Mouse (Mus musculus) embryonic facial prominence, embryonic 13.5 days (tissue): Measurements from ENCODE around the gene Tifab. TPM values are rescaled to one million over a fixed set of nuclear protein-coding genes. Genes with fewer than 3 reads are reported as not detected.
A peak's percentile ranks its signal among the peaks of the same experiment; 100 is the strongest.

Source experiments
- ATAC-seq: fragments of 200-750 bp; cut with Nextera tagmentation; 2 replicates; pipeline ENCODE4 v1.8.0; 2017; ENCODE audit warnings: low read depth; ENCODE audit not compliant: insufficient number of reproducible peaks, insufficient read depth, low FRiP score, low TSS enrichment
- H3K27ac ChIP-seq: fragments of 300-500 bp; sonication (generic); 2 replicates; pipeline ENCODE4 v1.5.1; 2015; ENCODE audit warnings: moderate library complexity, mild to moderate bottlenecking, inconsistent platforms
- H3K27me3 ChIP-seq: fragments of 300-500 bp; sonication (generic); 2 replicates; pipeline ENCODE4 v1.6.1; 2015; ENCODE audit warnings: mild to moderate bottlenecking, inconsistent platforms
- H3K36me3 ChIP-seq: fragments of 300-500 bp; sonication (generic); 2 replicates; pipeline ENCODE4 v1.6.1; 2015; ENCODE audit warnings: mild to moderate bottlenecking, inconsistent platforms
- H3K4me1 ChIP-seq: fragments of 300-500 bp; sonication (generic); 2 replicates; pipeline ENCODE4 v1.6.1; 2015; ENCODE audit warnings: inconsistent platforms
- H3K4me2 ChIP-seq: fragments of 300-500 bp; sonication (generic); 2 replicates; pipeline ENCODE4 v1.6.1; 2015; ENCODE audit warnings: moderate library complexity, mild to moderate bottlenecking, inconsistent platforms
- H3K4me3 ChIP-seq: fragments of 300-500 bp; sonication (generic); 2 replicates; pipeline ENCODE4 v1.5.1; 2015; ENCODE audit warnings: mild to moderate bottlenecking, inconsistent platforms
- H3K9ac ChIP-seq: fragments of 300-500 bp; sonication (generic); 2 replicates; pipeline ENCODE4 v1.6.1; 2015; ENCODE audit warnings: mild to moderate bottlenecking, inconsistent platforms
- H3K9me3 ChIP-seq: fragments of 300-500 bp; sonication (generic); 2 replicates; pipeline ENCODE4 v1.6.1; 2016; ENCODE audit warnings: inconsistent platforms
- WGBS: fragments of 180-500 bp; shearing (Covaris S2); methylation state at CpG from one replicate; pipeline ENCODE4 v1.1.7; 2015; ENCODE audit warnings: mixed read lengths; 5-methylcytosine and 5-hydroxymethylcytosine counted together
- polyA plus RNA-seq: library from polyadenylated mRNA; unstranded; fragments of >200 nt; fragmentation: Nextera tagmentation; extraction: Ambion mirVana; gene quantifications from 2 replicates; pipeline ENCODE4 v1.2.1, GENCODE M21; 2015

The Tifab gene
- polyA plus RNA-seq, 1 experiment from 2014 or later, result 1.1 TPM

GRCm38 (mm10) chr13:56172901-56173545, 5.7 kb downstream of the Tifab start:
- Histone ChIP-seq H3K27ac (peak overlapping the region; percentile 34; the same call in 1 of the 2 replicates), H3K4me1 (peaks cover 59% of the 10 kb centered on the region), H3K9me3 (no peaks in the 10 kb centered on the region), H3K9ac (no peak overlapping the region), H3K4me2 (no peak overlapping the region), H3K36me3 (no peaks in the 10 kb centered on the region), H3K4me3 (no peak overlapping the region), H3K27me3 (peaks cover 3% of the 10 kb centered on the region; the same call in 1 of the 2 replicates)
- ATAC-seq, result no peak
- 50% methylated on average over 7 of the region's 7 CpGs for WGBS

- Histone ChIP-seq H3K36me3 (no peaks in the 10 kb centered on the region), H3K4me3 (no peak overlapping the region), H3K4me1 (peaks cover 63% of the 10 kb centered on the region), H3K4me2 (no peak overlapping the region), H3K9ac (no peak overlapping the region), H3K27me3 (peaks cover 3% of the 10 kb centered on the region; the same call in 1 of the 2 replicates), H3K27ac (no peak overlapping the region), H3K9me3 (no peaks in the 10 kb centered on the region)
- 86% methylated on average over 7 of the region's 7 CpGs for WGBS
- no peak for ATAC-seq
Measured at GRCm38 (mm10) chr13:56172106-56172505, 6.6 kb downstream of the Tifab start.

GRCm38 (mm10) chr13:56168403-56168781, 10.3 kb downstream of the Tifab start:
- Histone ChIP-seq H3K27me3 (peaks cover 3% of the 10 kb centered on the region; the same call in 1 of the 2 replicates), H3K9me3 (no peaks in the 10 kb centered on the region), H3K36me3 (no peaks in the 10 kb centered on the region), H3K4me2 (no peak overlapping the region), H3K9ac (0 out of 2 replicates have a peak overlapping the region, but pooled peaks have one; percentile 21), H3K4me3 (no peak overlapping the region), H3K4me1 (peaks cover 67% of the 10 kb centered on the region), H3K27ac (peak overlapping the region; percentile 90)
- ATAC-seq, result no peak
- 34% methylated on average over 3 of the region's 3 CpGs for WGBS

GRCm38 (mm10) chr13:56167446-56168402, 11.0 kb downstream of the Tifab start:
- Histone ChIP-seq H3K27me3 (peaks cover 3% of the 10 kb centered on the region; the same call in 1 of the 2 replicates), H3K4me2 (peak overlapping the region; percentile 28; the same call in 1 of the 2 replicates), H3K36me3 (no peaks in the 10 kb centered on the region), H3K27ac (peak overlapping the region; percentile 90), H3K4me3 (no peak overlapping the region), H3K4me1 (peaks cover 66% of the 10 kb centered on the region), H3K9ac (no peak overlapping the region), H3K9me3 (no peaks in the 10 kb centered on the region)
- 21% methylated on average over 12 of the region's 14 CpGs for WGBS
- no peak for ATAC-seq

GRCm38 (mm10) chr13:56165561-56165960, 13.1 kb downstream of the Tifab start:
- WGBS, result 86% methylated on average over 11 of the region's 11 CpGs
- Histone ChIP-seq H3K27me3 (no peaks in the 10 kb centered on the region), H3K4me1 (peaks cover 51% of the 10 kb centered on the region), H3K4me2 (no peak overlapping the region), H3K9me3 (no peaks in the 10 kb centered on the region), H3K4me3 (no peak overlapping the region), H3K36me3 (no peaks in the 10 kb centered on the region), H3K27ac (peak overlapping the region; percentile 78; the same call in 1 of the 2 replicates), H3K9ac (no peak overlapping the region)
- ATAC-seq, result no peak

- Histone ChIP-seq H3K36me3 (no peaks in the 10 kb centered on the region), H3K4me2 (no peak overlapping the region), H3K27ac (peak overlapping the region; percentile 78), H3K9me3 (no peaks in the 10 kb centered on the region), H3K4me1 (peaks cover 53% of the 10 kb centered on the region), H3K27me3 (no peaks in the 10 kb centered on the region), H3K4me3 (no peak overlapping the region), H3K9ac (no peak overlapping the region)
- ATAC-seq, result no peak
- 48% methylated on average over 3 of the region's 3 CpGs for WGBS
Measured at GRCm38 (mm10) chr13:56164372-56164771, 14.3 kb downstream of the Tifab start.

- no peaks in the 10 kb centered on the region for H3K27me3 ChIP-seq
- H3K4me3 ChIP-seq, result no peak overlapping the region
- H3K36me3 ChIP-seq, result no peaks in the 10 kb centered on the region
- 34% methylated on average over 6 of the region's 6 CpGs for WGBS
- H3K9ac ChIP-seq, result no peak overlapping the region
- H3K4me2 ChIP-seq, result no peak overlapping the region
- H3K9me3 ChIP-seq, result no peaks in the 10 kb centered on the region
- peak overlapping the region; percentile 78 for H3K27ac ChIP-seq
- ATAC-seq, result peak; percentile 50; the same call in 1 of the 2 replicates
- H3K4me1 ChIP-seq, result peaks cover 56% of the 10 kb centered on the region
Measured at GRCm38 (mm10) chr13:56163751-56164150, 14.9 kb downstream of the Tifab start.

- Histone ChIP-seq H3K4me1 (peaks cover 54% of the 10 kb centered on the region), H3K36me3 (no peaks in the 10 kb centered on the region), H3K27me3 (no peaks in the 10 kb centered on the region), H3K4me2 (no peak overlapping the region), H3K9me3 (no peaks in the 10 kb centered on the region), H3K9ac (no peak overlapping the region), H3K27ac (peak overlapping the region; percentile 78), H3K4me3 (no peak overlapping the region)
- 84% methylated on average over 6 of the region's 6 CpGs for WGBS
- ATAC-seq, result no peak
Measured at GRCm38 (mm10) chr13:56162859-56163258, 15.8 kb downstream of the Tifab start.

- 9% methylated on average over 17 of the region's 17 CpGs for WGBS
- peak overlapping the region; percentile 7; the same call in 1 of the 2 replicates for H3K9ac ChIP-seq
- H3K4me2 ChIP-seq, result no peak overlapping the region; the same call in 1 of the 2 replicates
- H3K27ac ChIP-seq, result no peak overlapping the region
- no peaks in the 10 kb centered on the region for H3K9me3 ChIP-seq
- H3K4me1 ChIP-seq, result peaks cover 56% of the 10 kb centered on the region
- no peak overlapping the region for H3K4me3 ChIP-seq
- H3K36me3 ChIP-seq, result no peaks in the 10 kb centered on the region
- no peak for ATAC-seq
- no peaks in the 10 kb centered on the region for H3K27me3 ChIP-seq
Measured at GRCm38 (mm10) chr13:56159614-56160363, 18.9 kb downstream of the Tifab start.

GRCm38 (mm10) chr13:56159016-56159601, 19.6 kb downstream of the Tifab start:
- H3K27me3 ChIP-seq, result no peaks in the 10 kb centered on the region
- H3K4me1 ChIP-seq, result peaks cover 49% of the 10 kb centered on the region
- H3K9ac ChIP-seq, result no peak overlapping the region
- WGBS, result 39% methylated on average over 14 of the region's 14 CpGs
- H3K36me3 ChIP-seq, result no peaks in the 10 kb centered on the region
- H3K4me3 ChIP-seq, result no peak overlapping the region
- no peaks in the 10 kb centered on the region for H3K9me3 ChIP-seq
- no peak for ATAC-seq
- no peak overlapping the region for H3K4me2 ChIP-seq
- peak overlapping the region; percentile 48; the same call in 1 of the 2 replicates for H3K27ac ChIP-seq

- Histone ChIP-seq H3K27ac (0 out of 2 replicates have a peak overlapping the region, but pooled peaks have one; percentile 0), H3K4me2 (no peak overlapping the region), H3K9ac (no peak overlapping the region), H3K4me3 (no peak overlapping the region), H3K9me3 (no peaks in the 10 kb centered on the region), H3K36me3 (no peaks in the 10 kb centered on the region), H3K27me3 (no peaks in the 10 kb centered on the region), H3K4me1 (peaks cover 47% of the 10 kb centered on the region)
- ATAC-seq, result no peak
- WGBS, result 55% methylated on average over 7 of the region's 7 CpGs
Measured at GRCm38 (mm10) chr13:56155671-56156070, 23.0 kb downstream of the Tifab start.
